Mouse (Mus musculus) heart, embryonic 11.5 days (tissue): ENCODE measurements around the gene Inhbb. TPM values are rescaled to one million over a fixed set of nuclear protein-coding genes. Genes with fewer than 3 reads are reported as not detected.

Experiments
- ATAC-seq: fragments of 200-750 bp; cut with Nextera tagmentation; replicated peaks from 2 replicates; pipeline ENCODE4 v1.8.0; 2017; ENCODE audit warnings: moderate library complexity; ENCODE audit not compliant: insufficient number of reproducible peaks, low FRiP score, low TSS enrichment
- H3K27ac ChIP-seq: fragments of 300-500 bp; sonication (generic); 2 replicates; pipeline ENCODE4 v1.5.1; 2014; ENCODE audit warnings: mild to moderate bottlenecking, low read depth, low read length
- H3K27me3 ChIP-seq: fragments of 300-500 bp; sonication (generic); 2 replicates; pipeline ENCODE4 v1.6.1; 2014; ENCODE audit warnings: mild to moderate bottlenecking, low read length, mixed read lengths; ENCODE audit not compliant: control insufficient read depth, insufficient read depth
- H3K36me3 ChIP-seq: fragments of 300-500 bp; sonication (generic); 2 replicates; pipeline ENCODE4 v1.6.1; 2014; ENCODE audit warnings: mild to moderate bottlenecking, low read length, moderate library complexity, mixed read lengths; ENCODE audit not compliant: control insufficient read depth, insufficient read depth
- H3K4me1 ChIP-seq: fragments of 300-500 bp; sonication (generic); 2 replicates; pipeline ENCODE4 v1.6.1; 2014; ENCODE audit warnings: low read length; ENCODE audit not compliant: control insufficient read depth, insufficient read depth
- H3K4me2 ChIP-seq: fragments of 300-500 bp; sonication (generic); 2 replicates; pipeline ENCODE4 v1.6.1; 2014; ENCODE audit warnings: mild to moderate bottlenecking, moderate library complexity
- H3K4me3 ChIP-seq: fragments of 300-500 bp; sonication (generic); 2 replicates; pipeline ENCODE4 v1.5.1; 2014; ENCODE audit warnings: low read depth, low read length
- H3K9ac ChIP-seq: fragments of 300-500 bp; sonication (generic); 2 replicates; pipeline ENCODE4 v1.6.1; 2014; ENCODE audit warnings: mild to moderate bottlenecking, low read depth, low read length, moderate library complexity
- H3K9me3 ChIP-seq: fragments of 300-500 bp; sonication (generic); replicated peaks from 2 replicates; pipeline ENCODE4 v1.6.1; 2016; ENCODE audit warnings: low read length; ENCODE audit not compliant: control insufficient read depth
- WGBS: fragments of 180-500 bp; shearing (Covaris S2); extraction: QIAGEN DNeasy Blood & Tissue Kit; methylation state at CpG from one replicate; pipeline ENCODE4 v1.1.7; 2014; ENCODE audit not compliant: insufficient replicate concordance; 5-methylcytosine and 5-hydroxymethylcytosine counted together
- polyA plus RNA-seq: library from polyadenylated mRNA; unstranded; fragments of >200 nt; fragmentation: Nextera tagmentation; extraction: Ambion mirVana; gene quantifications from 2 replicates; pipeline ENCODE4 v1.2.1, GENCODE M21; 2014

The Inhbb gene
- polyA plus RNA-seq, 1 experiment from 2014 or later: 0.06 TPM

DNA sequence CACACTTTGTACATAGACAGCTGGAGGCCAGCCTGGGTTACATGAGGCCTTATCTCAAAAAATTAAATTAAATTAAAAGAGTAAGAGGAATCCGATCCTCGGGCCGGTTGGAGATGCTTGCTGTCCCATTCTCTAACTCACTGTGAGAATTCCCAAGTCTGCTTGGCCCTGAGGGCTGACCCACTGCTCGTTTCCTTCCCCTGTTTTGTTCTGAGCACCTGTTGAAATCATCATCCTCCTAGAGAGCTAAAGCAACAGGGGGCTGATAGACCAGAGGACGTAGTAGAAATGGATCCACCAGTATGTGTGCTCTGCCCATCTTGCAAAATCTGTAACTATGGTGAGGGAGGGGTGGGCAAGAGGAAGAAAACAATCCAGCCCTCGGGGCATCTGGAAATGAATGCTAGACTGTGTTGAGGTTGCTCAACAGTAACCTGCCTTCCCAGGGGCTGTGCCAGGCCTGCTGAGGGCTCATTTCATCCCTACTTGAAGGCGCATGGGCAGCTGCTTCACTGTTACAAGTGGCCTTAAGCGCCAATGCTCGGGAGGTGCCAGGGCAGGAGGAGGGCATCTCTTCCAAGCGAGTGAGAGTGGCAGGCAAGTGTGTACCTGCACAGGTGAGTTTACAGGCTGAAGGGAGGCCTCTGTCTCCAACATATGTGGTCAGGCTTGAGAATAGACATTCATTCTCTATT lies 28.8 kb upstream of the Inhbb start:
- Histone ChIP-seq H3K36me3 (no peaks in the 10 kb centered on the region), H3K9ac (no peak overlapping the region), H3K27me3 (0 out of 2 replicates have a peak, but pooled peaks cover 2% of the 10 kb centered on the region), H3K27ac (no peak overlapping the region), H3K4me2 (no peak overlapping the region), H3K4me1 (0 out of 2 replicates have a peak, but pooled peaks cover 2% of the 10 kb centered on the region), H3K9me3 (no peaks in the 10 kb centered on the region), H3K4me3 (no peak overlapping the region)
- ATAC-seq: no peak
- WGBS: 79% methylated on average over 10 of the region's 10 CpGs

DNA sequence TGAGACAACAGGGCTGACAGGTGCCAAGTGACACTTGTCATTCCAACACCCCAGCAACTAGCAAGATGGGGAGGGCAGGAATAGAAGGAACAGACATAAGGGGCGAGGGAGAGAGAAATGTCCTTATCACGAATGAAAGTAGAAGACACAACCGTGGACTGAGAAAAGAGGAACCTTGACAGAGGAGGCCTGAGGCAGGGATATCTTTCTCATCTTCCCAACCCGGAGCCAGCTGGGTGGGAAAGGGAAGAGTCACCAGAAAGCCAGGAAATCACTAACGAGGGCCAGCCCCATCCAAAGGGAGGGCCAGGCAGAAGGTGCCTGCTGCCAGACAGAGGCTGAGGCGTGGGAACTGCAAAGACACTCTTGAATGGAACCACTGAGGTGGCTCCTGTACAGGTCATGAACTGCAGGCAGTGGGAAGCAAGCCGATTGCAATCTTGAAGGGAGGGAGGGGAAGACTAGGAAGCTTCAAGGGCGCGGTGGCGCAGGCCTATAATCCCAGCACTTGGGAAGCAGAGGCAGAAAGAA lies 24.8 kb upstream of the Inhbb start:
- Histone ChIP-seq H3K4me1 (0 out of 2 replicates have a peak, but pooled peaks cover 5% of the 10 kb centered on the region), H3K27me3 (0 out of 2 replicates have a peak, but pooled peaks cover 2% of the 10 kb centered on the region), H3K4me2 (no peak overlapping the region), H3K9ac (no peak overlapping the region), H3K4me3 (no peak overlapping the region), H3K36me3 (no peaks in the 10 kb centered on the region), H3K27ac (no peak overlapping the region), H3K9me3 (no peaks in the 10 kb centered on the region)
- 54% methylated on average over 10 of the region's 10 CpGs for WGBS
- no peak for ATAC-seq

- ATAC-seq: no peak
- Histone ChIP-seq H3K27ac (no peak overlapping the region), H3K4me3 (no peak overlapping the region), H3K4me1 (0 out of 2 replicates have a peak, but pooled peaks cover 5% of the 10 kb centered on the region), H3K4me2 (no peak overlapping the region), H3K27me3 (0 out of 2 replicates have a peak, but pooled peaks cover 2% of the 10 kb centered on the region), H3K9me3 (no peaks in the 10 kb centered on the region), H3K36me3 (no peaks in the 10 kb centered on the region), H3K9ac (no peak overlapping the region)
- 78% methylated on average over 21 of the region's 21 CpGs for WGBS
Measured at GRCm38 (mm10) chr1:119443591-119444350, 21.7 kb upstream of the Inhbb start.

- Histone ChIP-seq H3K27ac (no peak overlapping the region), H3K4me2 (no peak overlapping the region), H3K9ac (no peak overlapping the region), H3K4me1 (0 out of 2 replicates have a peak, but pooled peaks cover 5% of the 10 kb centered on the region), H3K4me3 (no peak overlapping the region), H3K27me3 (0 out of 2 replicates have a peak, but pooled peaks cover 2% of the 10 kb centered on the region), H3K36me3 (no peaks in the 10 kb centered on the region), H3K9me3 (no peaks in the 10 kb centered on the region)
- no peak for ATAC-seq
- WGBS: 84% methylated on average over 9 of the region's 9 CpGs
Measured at GRCm38 (mm10) chr1:119442901-119443300, 20.9 kb upstream of the Inhbb start.

- no peak for ATAC-seq
- 85% methylated on average over 9 of the region's 9 CpGs for WGBS
- no peaks in the 10 kb centered on the region for H3K36me3 ChIP-seq
Measured at GRCm38 (mm10) chr1:119438105-119438637, 16.1 kb upstream of the Inhbb start.

GRCm38 (mm10) chr1:119437401-119437800 lies 15.4 kb upstream of the Inhbb start:
- ATAC-seq: no peak
- no peak overlapping the region for H3K4me2 ChIP-seq
- H3K27me3 ChIP-seq: no peaks in the 10 kb centered on the region
- H3K9ac ChIP-seq: no peak overlapping the region
- H3K36me3 ChIP-seq: no peaks in the 10 kb centered on the region
- H3K4me3 ChIP-seq: no peak overlapping the region
- H3K9me3 ChIP-seq: no peaks in the 10 kb centered on the region
- H3K4me1 ChIP-seq: 0 out of 2 replicates have a peak, but pooled peaks cover 1% of the 10 kb centered on the region
- WGBS: 68% methylated on average over 6 of the region's 6 CpGs
- no peak overlapping the region for H3K27ac ChIP-seq

More at GRCm38 (mm10) chr1:119438105-119438637, 16.1 kb upstream of the Inhbb start:
- Histone ChIP-seq H3K9ac (no peak overlapping the region), H3K4me2 (no peak overlapping the region), H3K4me1 (0 out of 2 replicates have a peak, but pooled peaks cover 2% of the 10 kb centered on the region), H3K27ac (no peak overlapping the region), H3K4me3 (no peak overlapping the region), H3K9me3 (no peaks in the 10 kb centered on the region), H3K27me3 (no peaks in the 10 kb centered on the region)

DNA sequence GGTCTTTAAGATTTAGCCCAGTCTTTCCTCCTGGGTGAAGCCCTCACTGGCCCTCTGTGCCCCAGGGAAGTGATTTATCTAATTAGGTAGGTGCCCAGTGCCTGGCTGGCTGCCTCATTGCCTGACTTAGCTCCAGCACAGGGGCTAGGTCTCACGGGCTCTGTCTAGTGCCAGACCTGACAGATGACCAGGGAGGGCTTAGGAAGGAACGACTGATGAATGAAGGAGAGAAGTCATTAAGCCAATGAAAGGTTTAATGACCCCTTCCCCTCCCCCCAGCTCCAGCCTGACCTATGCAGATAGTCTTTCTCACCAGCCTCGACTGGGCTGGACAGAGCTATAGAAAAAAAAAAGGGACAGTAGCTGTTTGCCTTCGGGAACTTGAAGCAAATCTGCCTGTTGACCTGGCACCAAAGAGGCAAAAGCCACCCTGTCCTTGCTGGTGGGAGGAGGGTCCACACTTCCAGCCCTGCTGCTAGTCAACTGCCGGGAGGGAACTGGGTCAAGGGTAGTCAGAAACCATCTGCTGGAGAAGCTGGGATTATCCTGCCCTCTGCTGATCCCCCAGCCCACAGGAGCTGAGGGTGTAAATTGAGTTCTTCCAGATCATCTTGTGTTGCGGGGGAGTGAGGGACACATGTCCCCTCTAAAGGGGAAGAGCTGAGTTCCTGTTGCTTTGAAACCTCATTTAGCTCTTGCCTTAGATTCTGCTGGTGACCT lies 2.3 kb upstream of the Inhbb start:
- WGBS: 21% methylated on average over 6 of the region's 6 CpGs
- peaks cover 51% of the 10 kb centered on the region for H3K27me3 ChIP-seq

GRCm38 (mm10) chr1:119423510-119423909 lies 1.5 kb upstream of the Inhbb start:
- Histone ChIP-seq H3K27me3 (peaks cover 59% of the 10 kb centered on the region), H3K4me3 (no peak overlapping the region), H3K27ac (no peak overlapping the region), H3K36me3 (no peaks in the 10 kb centered on the region), H3K4me2 (no peak overlapping the region), H3K4me1 (peaks cover 10% of the 10 kb centered on the region; the same call in 1 of the 2 replicates), H3K9ac (no peak overlapping the region), H3K9me3 (no peaks in the 10 kb centered on the region)
- WGBS: 6% methylated on average over 14 of the region's 14 CpGs
- ATAC-seq: no peak

More for the DNA sequence above, 2.3 kb upstream of the Inhbb start:
- no peak overlapping the region for H3K27ac ChIP-seq
- H3K9me3 ChIP-seq: no peaks in the 10 kb centered on the region
- peaks cover 10% of the 10 kb centered on the region; the same call in 1 of the 2 replicates for H3K4me1 ChIP-seq
- H3K36me3 ChIP-seq: no peaks in the 10 kb centered on the region
- H3K9ac ChIP-seq: no peak overlapping the region
- no peak overlapping the region for H3K4me3 ChIP-seq
- no peak overlapping the region for H3K4me2 ChIP-seq
- no peak for ATAC-seq
